Mouse (Mus musculus): ENCODE measurements around the gene Elk3. TPM values are rescaled to one million over a fixed set of nuclear protein-coding genes. Genes with fewer than 3 reads are reported as not detected.

The Elk3 gene
- polyA plus RNA-seq, 1 experiment from 2014 or later: 49.1 TPM

DNA sequence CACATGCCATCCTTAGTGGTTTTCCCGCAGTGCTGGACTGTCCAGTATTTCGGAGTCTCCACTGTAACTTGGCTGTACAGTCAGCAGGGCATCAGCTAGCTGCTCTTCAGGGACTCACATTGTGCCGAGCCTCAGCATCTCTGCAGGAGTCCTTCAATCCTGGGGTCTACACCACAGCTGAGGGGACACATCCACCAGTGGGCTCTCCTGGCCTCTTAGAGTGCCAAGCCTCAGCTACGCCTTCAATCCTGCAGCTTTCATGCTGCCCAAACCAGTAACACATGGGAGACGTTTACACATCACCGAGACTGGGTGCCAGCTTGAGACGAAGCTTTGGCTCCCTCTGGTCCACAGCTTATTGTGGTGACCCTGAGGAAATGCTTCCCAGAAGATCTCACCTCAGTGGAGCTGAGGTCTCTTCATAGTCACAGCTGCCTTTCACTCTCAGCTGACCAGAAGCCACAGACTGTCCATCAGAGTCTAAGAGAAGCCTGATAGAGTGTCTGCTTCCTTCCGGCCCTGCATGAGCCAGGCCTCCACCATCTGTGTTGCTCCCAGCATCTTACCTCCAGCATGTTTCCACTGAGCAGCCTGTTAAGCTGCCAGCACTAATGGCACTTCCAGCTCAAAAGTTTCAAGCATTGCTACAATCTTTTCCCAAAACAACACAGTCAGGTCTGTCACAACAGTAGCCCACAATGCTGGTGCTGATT is 95.7 kb downstream of the Elk3 start:
- H3K27ac ChIP-seq (ENCODE audit: low read depth, low read length): no peak overlapping the region

DNA sequence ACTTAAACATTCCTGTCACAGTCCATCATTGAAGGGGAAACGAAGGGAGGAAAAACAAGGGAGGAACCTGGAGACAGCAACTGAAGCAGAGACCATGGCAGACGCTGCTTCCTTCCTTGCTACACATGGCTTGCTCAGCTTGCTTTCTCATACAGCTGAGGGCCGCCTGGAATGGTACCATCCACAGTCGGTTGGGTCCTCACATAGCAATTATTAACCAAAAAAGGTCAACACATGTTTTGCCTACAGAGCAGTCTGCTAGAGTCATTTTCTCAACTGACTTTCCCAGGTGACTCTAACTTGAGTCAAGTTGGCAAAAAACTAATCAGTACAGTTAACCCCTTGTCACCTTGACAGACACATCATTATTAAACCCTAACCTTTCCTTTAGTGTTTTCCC is 96.7 kb downstream of the Elk3 start:
- no peaks in the 10 kb centered on the region for H3K27me3 ChIP-seq (ENCODE audit: control insufficient read depth, insufficient read depth, low read length)

More for the DNA sequence above, 95.7 kb downstream of the Elk3 start:
- WGBS: 88% methylated on average over 8 of the region's 8 CpGs
- Histone ChIP-seq H3K9me3 (ENCODE audit: control insufficient read depth, low read length) (no peaks in the 10 kb centered on the region), H3K27me3 (ENCODE audit: control insufficient read depth, insufficient read depth, low read length) (no peaks in the 10 kb centered on the region), H3K36me3 (ENCODE audit: control insufficient read depth, insufficient read depth, low read length) (peaks cover 41% of the 10 kb centered on the region), H3K4me3 (ENCODE audit: low read length) (no peak overlapping the region), H3K9ac (ENCODE audit: low read depth, low read length) (no peak overlapping the region), H3K4me2 (replicated peaks; ENCODE audit: low read depth, low read length) (no peak overlapping the region), H3K4me1 (ENCODE audit: control insufficient read depth, insufficient read depth, low read length) (0 out of 2 replicates have a peak, but pooled peaks cover 6% of the 10 kb centered on the region)
- ATAC-seq (ENCODE audit: low FRiP score, low TSS enrichment): no peak

DNA sequence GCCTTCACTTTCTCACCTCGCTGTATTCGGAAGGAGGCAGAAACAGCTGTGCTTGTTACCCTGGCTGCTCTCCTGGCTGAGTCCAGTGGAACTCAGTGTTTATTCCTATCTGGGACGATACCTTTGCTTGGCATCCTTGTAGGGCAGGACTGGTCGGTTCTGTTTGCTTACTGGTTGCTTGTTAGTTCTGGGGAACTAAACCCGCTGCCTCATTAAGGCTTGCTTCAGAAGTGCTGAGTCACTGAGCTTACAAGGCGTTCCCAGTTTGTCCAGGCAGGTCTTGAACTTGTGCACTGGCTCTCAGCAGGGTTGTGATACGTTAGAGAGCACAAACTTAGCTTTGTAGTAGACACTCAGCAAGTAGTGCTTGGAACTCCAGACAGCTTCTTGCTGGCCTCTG is 97.6 kb downstream of the Elk3 start:
- Histone ChIP-seq H3K4me1 (ENCODE audit: control insufficient read depth, insufficient read depth, low read length) (0 out of 2 replicates have a peak, but pooled peaks cover 6% of the 10 kb centered on the region), H3K9ac (ENCODE audit: low read depth, low read length) (no peak overlapping the region), H3K27me3 (ENCODE audit: control insufficient read depth, insufficient read depth, low read length) (no peaks in the 10 kb centered on the region), H3K27ac (ENCODE audit: low read depth, low read length) (no peak overlapping the region), H3K36me3 (ENCODE audit: control insufficient read depth, insufficient read depth, low read length) (peaks cover 43% of the 10 kb centered on the region), H3K4me3 (ENCODE audit: low read length) (no peak overlapping the region), H3K9me3 (ENCODE audit: control insufficient read depth, low read length) (no peaks in the 10 kb centered on the region), H3K4me2 (replicated peaks; ENCODE audit: low read depth, low read length) (no peak overlapping the region)
- no peak for ATAC-seq (ENCODE audit: low FRiP score, low TSS enrichment)
- 89% methylated on average over 7 of the region's 7 CpGs for WGBS

More for the DNA sequence above, 96.7 kb downstream of the Elk3 start:
- H3K4me2 ChIP-seq (replicated peaks; ENCODE audit: low read depth, low read length): no peak overlapping the region
- no peak overlapping the region for H3K27ac ChIP-seq (ENCODE audit: low read depth, low read length)
- H3K9ac ChIP-seq (ENCODE audit: low read depth, low read length): no peak overlapping the region
- H3K4me1 ChIP-seq (ENCODE audit: control insufficient read depth, insufficient read depth, low read length): 0 out of 2 replicates have a peak, but pooled peaks cover 6% of the 10 kb centered on the region
- peaks cover 41% of the 10 kb centered on the region for H3K36me3 ChIP-seq (ENCODE audit: control insufficient read depth, insufficient read depth, low read length)
- H3K9me3 ChIP-seq (ENCODE audit: control insufficient read depth, low read length): no peaks in the 10 kb centered on the region
- 0 out of 2 replicates have a peak, but pooled peaks have one; percentile 73 for ATAC-seq (ENCODE audit: low FRiP score, low TSS enrichment)
- WGBS: 43% methylated on average over 4 of the region's 4 CpGs
- no peak overlapping the region for H3K4me3 ChIP-seq (ENCODE audit: low read length)

DNA sequence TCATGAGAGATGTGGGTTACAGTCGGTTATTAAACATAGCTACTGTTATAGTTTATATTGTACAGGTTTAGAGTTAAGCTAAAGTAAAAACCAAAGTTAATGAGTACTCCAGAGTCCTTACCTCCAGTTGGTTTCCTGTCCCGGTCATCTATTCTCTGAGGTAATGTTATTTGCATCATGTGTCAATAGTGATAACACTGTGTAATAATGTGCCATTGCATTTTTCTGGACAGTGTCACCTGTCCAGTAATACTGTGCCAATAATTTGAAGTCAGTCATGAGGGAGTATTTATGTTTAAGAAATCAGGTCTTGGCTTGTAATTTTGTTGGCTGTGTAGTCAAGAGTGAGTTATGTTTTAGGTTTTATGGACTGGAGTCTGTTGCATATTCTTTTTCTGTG is 98.2 kb downstream of the Elk3 start:
- peaks cover 37% of the 10 kb centered on the region for H3K36me3 ChIP-seq (ENCODE audit: control insufficient read depth, insufficient read depth, low read length)
- H3K4me1 ChIP-seq (ENCODE audit: control insufficient read depth, insufficient read depth, low read length): 0 out of 2 replicates have a peak, but pooled peaks cover 6% of the 10 kb centered on the region
- no peak overlapping the region for H3K4me2 ChIP-seq (replicated peaks; ENCODE audit: low read depth, low read length)
- ATAC-seq (ENCODE audit: low FRiP score, low TSS enrichment): no peak
- H3K9ac ChIP-seq (ENCODE audit: low read depth, low read length): no peak overlapping the region
- WGBS: 84% methylated on average over 2 of the region's 2 CpGs
- H3K4me3 ChIP-seq (ENCODE audit: low read length): no peak overlapping the region
- H3K9me3 ChIP-seq (ENCODE audit: control insufficient read depth, low read length): no peaks in the 10 kb centered on the region
- H3K27ac ChIP-seq (ENCODE audit: low read depth, low read length): no peak overlapping the region
- no peaks in the 10 kb centered on the region for H3K27me3 ChIP-seq (ENCODE audit: control insufficient read depth, insufficient read depth, low read length)

DNA sequence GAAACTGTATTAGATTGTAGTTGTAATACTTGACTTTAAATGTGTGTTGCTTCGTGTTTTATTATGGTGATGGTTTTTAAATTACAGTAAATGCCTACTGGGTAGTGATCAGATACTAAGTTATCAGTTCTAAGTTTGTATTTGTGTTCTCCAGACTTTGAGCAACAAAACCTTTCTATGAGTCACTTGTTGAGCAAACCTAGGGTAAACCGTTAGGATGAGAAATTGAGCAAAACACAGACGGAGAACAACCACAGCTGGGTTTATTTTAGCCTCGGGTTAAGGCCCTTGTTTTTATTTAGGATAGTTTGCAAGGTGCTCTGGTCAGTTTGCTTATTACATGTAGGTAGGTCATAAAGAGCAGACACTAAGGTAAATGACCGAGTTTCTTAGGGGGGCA is 103.8 kb downstream of the Elk3 start:
- Histone ChIP-seq H3K4me3 (ENCODE audit: low read length) (no peak overlapping the region), H3K27me3 (ENCODE audit: control insufficient read depth, insufficient read depth, low read length) (no peaks in the 10 kb centered on the region), H3K4me2 (replicated peaks; ENCODE audit: low read depth, low read length) (no peak overlapping the region), H3K36me3 (ENCODE audit: control insufficient read depth, insufficient read depth, low read length) (peaks cover 8% of the 10 kb centered on the region; the same call in 1 of the 2 replicates), H3K9me3 (ENCODE audit: control insufficient read depth, low read length) (no peaks in the 10 kb centered on the region), H3K9ac (ENCODE audit: low read depth, low read length) (no peak overlapping the region), H3K27ac (ENCODE audit: low read depth, low read length) (no peak overlapping the region), H3K4me1 (ENCODE audit: control insufficient read depth, insufficient read depth, low read length) (no peaks in the 10 kb centered on the region)
- no peak for ATAC-seq (ENCODE audit: low FRiP score, low TSS enrichment)
- WGBS: 81% methylated on average over 5 of the region's 5 CpGs

DNA sequence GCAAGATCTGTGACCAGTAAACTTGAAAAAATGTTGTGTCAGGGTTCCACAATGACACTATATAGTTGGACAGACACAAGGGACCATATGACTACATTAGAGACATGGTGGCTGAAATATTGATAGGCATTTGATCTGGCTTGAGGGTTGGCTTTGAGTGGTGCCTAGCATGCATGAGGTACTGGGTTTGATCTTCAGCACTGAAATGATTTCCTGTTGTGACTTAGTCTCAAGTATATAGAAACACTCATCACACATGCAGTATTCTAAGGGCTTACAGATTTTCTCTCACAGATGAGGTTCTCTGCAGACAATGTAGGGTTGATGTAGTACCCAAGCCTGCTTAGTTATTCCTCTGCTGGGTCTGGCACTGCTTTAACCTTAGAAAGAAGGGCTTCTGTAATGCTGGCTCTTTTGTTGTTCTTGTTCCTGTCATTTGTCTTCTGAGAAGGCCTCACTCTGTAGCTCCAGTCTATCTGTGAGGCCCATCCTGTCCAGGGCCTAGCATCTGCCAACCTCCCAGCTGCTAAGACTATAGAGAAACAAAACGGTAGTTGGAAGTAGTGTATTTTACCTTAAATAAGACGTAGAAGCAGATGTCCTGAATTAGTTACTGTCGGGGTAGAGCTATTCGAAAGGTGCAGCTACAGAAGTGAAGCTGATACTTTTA is 105.5 kb downstream of the Elk3 start:
- Histone ChIP-seq H3K9ac (ENCODE audit: low read depth, low read length) (no peak overlapping the region), H3K27ac (ENCODE audit: low read depth, low read length) (no peak overlapping the region), H3K36me3 (ENCODE audit: control insufficient read depth, insufficient read depth, low read length) (peaks cover 4% of the 10 kb centered on the region; the same call in 1 of the 2 replicates), H3K4me3 (ENCODE audit: low read length) (no peak overlapping the region), H3K9me3 (ENCODE audit: control insufficient read depth, low read length) (no peaks in the 10 kb centered on the region), H3K4me2 (replicated peaks; ENCODE audit: low read depth, low read length) (no peak overlapping the region), H3K4me1 (ENCODE audit: control insufficient read depth, insufficient read depth, low read length) (no peaks in the 10 kb centered on the region), H3K27me3 (ENCODE audit: control insufficient read depth, insufficient read depth, low read length) (no peaks in the 10 kb centered on the region)
- WGBS: 82% methylated on average over 4 of the region's 4 CpGs
- ATAC-seq (ENCODE audit: low FRiP score, low TSS enrichment): no peak

DNA sequence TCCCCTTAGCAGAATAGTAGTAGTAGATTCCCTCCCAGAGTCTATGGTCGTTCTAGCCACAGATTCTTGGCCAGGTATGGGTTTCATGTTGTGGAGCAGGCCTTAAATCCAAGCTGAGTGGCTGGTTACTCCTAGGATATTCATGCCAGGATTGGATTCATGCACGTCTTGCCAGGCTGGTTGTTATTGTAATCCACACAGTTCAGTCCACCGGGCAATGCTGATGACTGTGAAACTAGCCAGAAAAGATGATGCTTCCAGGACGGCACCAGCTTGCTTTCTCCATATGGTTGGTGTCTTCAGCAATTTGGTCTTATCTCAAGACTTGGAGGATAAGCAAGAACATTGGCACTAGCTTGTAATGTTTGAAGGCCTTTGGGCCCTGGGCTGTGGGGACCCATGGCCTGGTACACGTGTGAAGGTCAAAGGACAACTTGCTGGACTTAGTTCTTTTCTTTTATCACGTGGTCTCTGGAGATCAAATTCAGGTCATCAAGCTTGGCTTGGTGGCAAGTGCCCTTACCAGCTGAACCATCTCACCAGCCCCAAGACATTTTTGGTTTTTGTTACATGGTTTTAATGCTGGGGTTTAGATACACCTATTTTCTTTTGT is 109.0 kb downstream of the Elk3 start:
- H3K4me1 ChIP-seq (ENCODE audit: control insufficient read depth, insufficient read depth, low read length): no peaks in the 10 kb centered on the region
- WGBS: 84% methylated on average over 6 of the region's 6 CpGs

DNA sequence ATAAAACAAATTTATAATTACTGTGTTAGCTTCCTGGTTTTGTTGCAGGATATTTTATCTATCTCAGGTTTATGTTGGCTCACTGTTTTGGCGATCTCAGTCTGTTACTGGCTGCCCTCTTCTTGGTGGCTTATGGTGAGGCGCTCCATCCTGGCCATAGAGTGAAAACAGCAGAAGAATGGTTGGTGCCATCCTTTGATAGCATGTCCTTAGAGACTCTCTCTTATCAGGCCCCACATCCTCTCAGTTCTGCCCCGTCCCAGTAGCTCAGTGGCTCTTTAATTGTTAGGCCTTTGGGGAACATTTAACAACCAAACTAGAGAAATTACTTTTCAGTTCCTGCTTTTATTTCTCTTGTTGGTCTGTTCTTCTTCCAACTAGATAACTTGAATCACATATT is 112.0 kb downstream of the Elk3 start:
- H3K27me3 ChIP-seq (ENCODE audit: control insufficient read depth, insufficient read depth, low read length): no peaks in the 10 kb centered on the region
- WGBS: 91% methylated on average over 3 of the region's 3 CpGs
- no peak overlapping the region for H3K4me2 ChIP-seq (replicated peaks; ENCODE audit: low read depth, low read length)
- H3K9ac ChIP-seq (ENCODE audit: low read depth, low read length): no peak overlapping the region
- no peak overlapping the region for H3K27ac ChIP-seq (ENCODE audit: low read depth, low read length)
- H3K4me1 ChIP-seq (ENCODE audit: control insufficient read depth, insufficient read depth, low read length): 0 out of 2 replicates have a peak, but pooled peaks cover 5% of the 10 kb centered on the region
- H3K4me3 ChIP-seq (ENCODE audit: low read length): no peak overlapping the region
- no peak for ATAC-seq (ENCODE audit: low FRiP score, low TSS enrichment)
- H3K36me3 ChIP-seq (ENCODE audit: control insufficient read depth, insufficient read depth, low read length): 0 out of 2 replicates have a peak, but pooled peaks cover 3% of the 10 kb centered on the region
- no peaks in the 10 kb centered on the region for H3K9me3 ChIP-seq (ENCODE audit: control insufficient read depth, low read length)

More for the DNA sequence above, 109.0 kb downstream of the Elk3 start:
- Histone ChIP-seq H3K27me3 (ENCODE audit: control insufficient read depth, insufficient read depth, low read length) (no peaks in the 10 kb centered on the region), H3K9ac (ENCODE audit: low read depth, low read length) (no peak overlapping the region), H3K9me3 (ENCODE audit: control insufficient read depth, low read length) (no peaks in the 10 kb centered on the region), H3K4me3 (ENCODE audit: low read length) (no peak overlapping the region), H3K27ac (ENCODE audit: low read depth, low read length) (no peak overlapping the region), H3K4me2 (replicated peaks; ENCODE audit: low read depth, low read length) (no peak overlapping the region), H3K36me3 (ENCODE audit: control insufficient read depth, insufficient read depth, low read length) (0 out of 2 replicates have a peak, but pooled peaks cover 3% of the 10 kb centered on the region)
- no peak for ATAC-seq (ENCODE audit: low FRiP score, low TSS enrichment)

All from kidney, embryonic 14.5 days (tissue).